ENCODE assay signal across 8 mouse cellular contexts in the genomic region with DNA sequence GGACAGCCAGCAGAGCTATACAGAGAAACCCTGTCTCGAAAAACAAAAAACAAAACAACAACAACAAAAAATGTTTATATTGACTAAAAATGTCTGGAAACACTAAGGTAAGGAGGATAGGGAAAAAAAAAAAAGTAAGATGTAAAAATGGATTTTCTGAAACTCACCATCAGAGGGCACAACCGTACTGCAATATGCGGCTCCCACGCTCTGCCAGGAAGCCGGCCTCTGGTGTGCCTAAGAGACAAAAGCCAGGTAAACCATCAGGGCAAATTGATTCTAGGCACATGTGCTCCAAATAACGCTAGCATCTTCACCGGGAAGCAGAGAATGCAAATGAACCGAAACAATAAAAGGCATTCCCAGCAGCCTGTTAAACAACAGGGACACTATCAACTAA. TPM values are rescaled to one million over a fixed set of nuclear protein-coding genes. Genes with fewer than 3 reads are reported as not detected.
DNase-seq lines count a peak whose midpoint lies in the region; ATAC-seq and TF ChIP-seq lines count a peak whose summit lies in the region.

No protein-coding gene starts in this region.

- no peak overlapping the region for H3K27ac ChIP-seq in hindbrain, postnatal 0 days
- no peak overlapping the region for H3K27ac ChIP-seq in hindbrain, embryonic 16.5 days (ENCODE audit: low read depth, low read length)

- H3K4me2 ChIP-seq in hindbrain, postnatal 0 days (ENCODE audit: low read depth, low read length), result no peak overlapping the region
- H3K4me2 ChIP-seq in hindbrain, embryonic 16.5 days (ENCODE audit: low read length), result no peak overlapping the region

- H3K9ac ChIP-seq in hindbrain, postnatal 0 days (replicated peaks; ENCODE audit: low read length), result no peak overlapping the region
- no peak overlapping the region for H3K9ac ChIP-seq in hindbrain, embryonic 16.5 days (ENCODE audit: low read depth, low read length)

- no peak for ATAC-seq in hindbrain, postnatal 0 days
- ATAC-seq in hindbrain, embryonic 16.5 days, result no peak

- H3K27me3 ChIP-seq in hindbrain, postnatal 0 days (ENCODE audit: insufficient read depth, low read length), result no peaks in the 10 kb centered on the region
- H3K27me3 ChIP-seq in hindbrain, embryonic 16.5 days (replicated peaks; ENCODE audit: control insufficient read depth, insufficient read depth, low read length), result no peaks in the 10 kb centered on the region

- TF ChIP-seq CTCF in hindbrain, postnatal 0 days (IDR thresholded peaks at IDR 0.05; ENCODE audit: low read depth), result peak; percentile 53

- no peak overlapping the region for H3K4me3 ChIP-seq in hindbrain, postnatal 0 days (ENCODE audit: low read length)
- H3K4me3 ChIP-seq in hindbrain, embryonic 16.5 days (ENCODE audit: low read length), result no peak overlapping the region

- WGBS in hindbrain, postnatal 0 days, result 72% methylated on average over 8 of the region's 8 CpGs
- WGBS in hindbrain, embryonic 16.5 days, result 71% methylated on average over 8 of the region's 8 CpGs

- no peaks in the 10 kb centered on the region for H3K4me1 ChIP-seq in hindbrain, postnatal 0 days (ENCODE audit: insufficient read depth, low read length)
- no peaks in the 10 kb centered on the region for H3K4me1 ChIP-seq in hindbrain, embryonic 16.5 days (ENCODE audit: control insufficient read depth, insufficient read depth, low read depth, low read length)

- no peaks in the 10 kb centered on the region for H3K36me3 ChIP-seq in hindbrain, postnatal 0 days (ENCODE audit: insufficient read depth, low read length)
- H3K36me3 ChIP-seq in hindbrain, embryonic 16.5 days (ENCODE audit: control insufficient read depth, insufficient read depth, low read length), result no peaks in the 10 kb centered on the region

- no peaks in the 10 kb centered on the region for H3K9me3 ChIP-seq in hindbrain, postnatal 0 days (ENCODE audit: low read length)
- H3K9me3 ChIP-seq in hindbrain, embryonic 16.5 days (ENCODE audit: control insufficient read depth, low read length), result peaks cover 6% of the 10 kb centered on the region; the same call in 1 of the 2 replicates

- peak; percentile 67 for DNase-seq in hindbrain, postnatal 0 days (ENCODE audit: low spot score)
- DNase-seq in right cerebral cortex, postnatal 14 days, result peak; percentile 31
- no peak for DNase-seq in right cerebral cortex, adult 18-20 months
- DNase-seq in cerebellum, postnatal 36 days, result peak; percentile 63 to 70
- no peak for DNase-seq in embryo, embryonic 9.5 days (ENCODE audit: extremely low spot score)
- DNase-seq in spleen, adult 12 weeks (ENCODE audit: low spot score), result no peak
- DNase-seq in ovary, postnatal 14 days (ENCODE audit: low spot score), result no peak

RNA-seq across cellular contexts. Expression of a gene that starts 49.3 kb away (rescaled TPM):
- not detected in 2 replicates for total RNA-seq in hindbrain, postnatal 0 days (2014; rRNA removed)
- polyA plus RNA-seq in hindbrain, postnatal 0 days (2015; fragmentation: Nextera tagmentation; extraction: Ambion mirVana), result 0.11 and 0.23 TPM in 2 replicates
- polyA plus RNA-seq in hindbrain, embryonic 16.5 days (2015; fragmentation: Nextera tagmentation; extraction: Ambion mirVana), result 0.20 and 0.48 TPM in 2 replicates

Comparison
In these comparisons a context has a peak if more than half of its experiments do, and no peak if none do; other contexts are left out.
1. DNase-seq: peak in hindbrain, postnatal 0 days (single experiment), right cerebral cortex, postnatal 14 days (single experiment) and cerebellum, postnatal 36 days (2 of 2); none in right cerebral cortex, adult 18-20 months (single experiment), embryo, embryonic 9.5 days (single experiment), spleen, adult 12 weeks (single experiment) and ovary, postnatal 14 days (single experiment).